Mouse (Mus musculus): ENCODE measurements at regions not wholly inside any gene's neighbourhood (a gene's known extent, or its start where the extent isn't known, plus 50 kb on each side); places are given as distances from the start of the nearest gene placed in this dataset.

DNA sequence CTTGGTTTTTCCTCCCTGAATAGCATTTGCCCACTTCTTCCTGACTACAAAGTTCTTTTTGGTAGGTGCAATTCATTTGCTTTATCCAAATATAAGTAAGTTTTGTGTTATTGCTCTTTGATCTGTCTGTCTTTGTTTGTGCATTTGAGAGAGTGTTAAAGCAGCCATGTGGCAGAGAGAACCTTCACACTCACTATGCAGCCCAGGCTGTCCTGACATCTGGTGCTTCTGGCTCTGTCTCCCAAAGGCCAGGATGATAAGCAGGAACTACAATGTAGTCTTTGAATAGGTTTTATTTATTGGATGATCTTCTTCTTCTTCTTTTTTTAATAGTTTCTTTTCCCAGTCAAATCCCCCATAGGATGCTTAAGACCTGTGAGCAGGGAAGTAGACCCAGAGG is 726.7 kb downstream of the Gm10283 start:
- no peak for DNase-seq

DNA sequence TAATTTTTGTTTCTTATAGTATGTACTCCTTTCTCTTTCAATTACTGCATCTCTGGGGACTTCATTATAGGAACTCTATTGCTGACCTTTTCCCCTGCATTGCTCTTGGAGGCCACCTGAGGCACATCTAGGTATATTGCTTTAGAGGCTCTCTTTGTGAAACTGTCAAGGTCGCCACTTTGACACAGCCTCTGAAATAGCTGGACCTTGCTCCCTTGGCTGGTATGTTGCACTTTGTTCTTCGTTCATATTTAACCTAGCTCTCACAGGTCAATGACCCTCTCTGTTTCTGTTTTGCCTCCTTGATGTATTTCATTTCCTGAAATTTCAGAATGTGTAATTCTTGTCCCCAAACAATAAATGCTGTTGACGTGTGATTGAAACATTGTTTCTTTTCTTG is 734.9 kb downstream of the Gm10283 start:
- peak; percentile 64 for DNase-seq

Data from kidney, adult 11 months (tissue).